Mouse (Mus musculus) adrenal gland, postnatal 25 days (tissue): Measurements from ENCODE around the gene Sla2. TPM values are rescaled to one million over a fixed set of nuclear protein-coding genes. Genes with fewer than 3 reads are reported as not detected.
A peak's percentile ranks its signal among the peaks of the same experiment; 100 is the strongest.
"Not testable (repeated sequence)": the region's sequence is repeated elsewhere in the genome, so short reads cannot be mapped to it uniquely, and the experiment has no call there.

Source experiments
- DNase-seq: peaks from one replicate; pipeline ENCODE4 v3.0.0; 2021; ENCODE audit warnings: mixed read lengths
- total RNA-seq: library from RNA; stranded (reverse); gene quantifications from 2 replicates; pipeline ENCODE4 v1.2.3, GENCODE M21; 2021

The Sla2 gene
- total RNA-seq, 1 experiment from 2014 or later: not detected

- peak; percentile 18 for DNase-seq
Measured at GRCm38 (mm10) chr2:156864481-156864880, 22.5 kb downstream of the Sla2 start.

GRCm38 (mm10) chr2:156863487-156864160 lies 23.4 kb downstream of the Sla2 start:
- DNase-seq: peak; percentile 70

- peak; percentile 98 for DNase-seq
Measured at GRCm38 (mm10) chr2:156862772-156863486, 24.1 kb downstream of the Sla2 start, which contains the start of gene Rab5if. Gene Rab5if, plus strand, starts transcription at chr2:156863128.

- DNase-seq: peak; percentile 53
Measured at GRCm38 (mm10) chr2:156862041-156862717, 24.8 kb downstream of the Sla2 start.

- DNase-seq: no peak
Measured at GRCm38 (mm10) chr2:156858671-156859070, 28.3 kb downstream of the Sla2 start.

GRCm38 (mm10) chr2:156857835-156858234 lies 29.2 kb downstream of the Sla2 start, which contains the start of gene 4930518I15Rik:
Gene 4930518I15Rik, minus strand, starts transcription at chr2:156857946.
- DNase-seq: no peak

- DNase-seq: no peak
Measured at GRCm38 (mm10) chr2:156857385-156857791, 29.6 kb downstream of the Sla2 start.

- DNase-seq: no peak
Measured at GRCm38 (mm10) chr2:156856311-156856710, 30.7 kb downstream of the Sla2 start.

GRCm38 (mm10) chr2:156853999-156854771 lies 32.8 kb downstream of the Sla2 start:
- peak; percentile 37 for DNase-seq

- DNase-seq: not testable (repeated sequence)
Measured at GRCm38 (mm10) chr2:156853584-156853983, 33.4 kb downstream of the Sla2 start.

- DNase-seq: no peak
Measured at GRCm38 (mm10) chr2:156850505-156850904, 36.5 kb downstream of the Sla2 start.

- no peak for DNase-seq
Measured at GRCm38 (mm10) chr2:156848526-156849182, 38.3 kb downstream of the Sla2 start.

GRCm38 (mm10) chr2:156847653-156848052 lies 39.3 kb downstream of the Sla2 start:
- no peak for DNase-seq

GRCm38 (mm10) chr2:156844715-156845114 lies 42.3 kb downstream of the Sla2 start:
- no peak for DNase-seq

GRCm38 (mm10) chr2:156843331-156843730 lies 43.7 kb downstream of the Sla2 start:
- DNase-seq: no peak

- DNase-seq: no peak
Measured at GRCm38 (mm10) chr2:156842711-156843110, 44.3 kb downstream of the Sla2 start.

GRCm38 (mm10) chr2:156841841-156842706 lies 44.9 kb downstream of the Sla2 start:
- DNase-seq: peak; percentile 66

- DNase-seq: peak; percentile 59
Measured at GRCm38 (mm10) chr2:156841028-156841840, 45.8 kb downstream of the Sla2 start.

GRCm38 (mm10) chr2:156840301-156841027 lies 46.5 kb downstream of the Sla2 start:
- DNase-seq: peak; percentile 44
